Mouse (Mus musculus) E14TG2a.4 (cell line): Measurements from ENCODE around the gene Aldh1l2.

ENCODE experiments used
- CTCF ChIP-seq: conservative IDR thresholded peaks from 2 replicates; pipeline ENCODE4 v1.5.1; 2014; ENCODE audit warnings: low read length
- POU5F1 ChIP-seq: IDR thresholded peaks from 2 replicates; pipeline ENCODE4 v1.6.1; 2014; ENCODE audit warnings: low read length, borderline replicate concordance

DNA sequence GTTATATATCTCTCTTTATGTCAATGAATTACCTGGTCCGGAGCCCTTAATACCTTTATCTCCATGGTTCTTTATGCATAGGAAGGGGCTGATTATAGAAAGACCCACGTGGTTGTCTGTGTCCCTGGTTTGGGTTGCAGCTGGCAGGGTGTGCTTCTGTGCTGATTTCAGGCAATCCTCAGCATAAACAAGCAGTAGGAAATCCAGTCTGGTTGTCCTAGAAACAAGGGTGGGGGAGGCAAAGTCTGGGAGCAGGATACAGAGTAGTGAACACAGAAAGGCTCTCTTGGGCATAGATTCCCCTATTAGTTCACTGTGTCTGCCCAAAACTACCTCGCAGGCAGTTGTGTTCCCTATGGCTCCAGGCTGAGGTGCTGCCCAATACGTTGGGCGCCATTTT, 56.7 kb downstream of the Aldh1l2 start:
- TF ChIP-seq CTCF = no peak
- TF ChIP-seq POU5F1 = no peak
